ENCODE assay signal across 21 mouse cellular contexts in the genomic region with DNA sequence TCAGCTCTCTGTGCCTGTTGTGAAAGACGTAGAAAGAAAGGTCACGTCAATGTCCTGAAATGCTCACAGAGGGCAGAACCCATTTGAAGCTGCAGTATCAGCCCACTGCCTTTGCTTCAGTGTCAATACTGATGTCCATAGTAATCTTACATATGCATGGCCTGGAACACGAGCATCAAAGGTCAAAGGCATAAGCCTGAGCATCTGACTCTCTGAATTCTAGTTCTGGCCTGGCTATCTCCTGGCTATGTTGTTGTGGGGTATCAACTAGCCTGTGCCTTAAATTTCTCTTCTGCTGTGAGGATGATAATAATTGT.
DNase-seq lines count a peak whose midpoint lies in the region; ATAC-seq and TF ChIP-seq lines count a peak whose summit lies in the region.
"Had no signal": no experiment of that assay in that cellular context is flagged by ENCODE, and none has a peak within 500 bp of the region (broad histone marks: within the 10 kb centered on the region; RNA-seq: fewer than 3 reads in every experiment).

No protein-coding gene starts in this region.

- no peak for TF ChIP-seq POLR2A in cortical plate, adult 2 months (IDR thresholded peaks at IDR 0.05; ENCODE audit: extremely low read depth, insufficient read depth, low read length)

- H3K4me1 ChIP-seq in cortical plate, adult 2 months (ENCODE audit: control insufficient read depth, insufficient read depth, low read length): peaks cover 11% of the 10 kb centered on the region
- peaks cover 30% of the 10 kb centered on the region for H3K4me1 ChIP-seq in forebrain, embryonic 15.5 days
- peaks cover 23% of the 10 kb centered on the region for H3K4me1 ChIP-seq in hindbrain, embryonic 16.5 days (ENCODE audit: control insufficient read depth, insufficient read depth, low read depth, low read length)
- H3K4me1 ChIP-seq in midbrain, postnatal 0 days (ENCODE audit: insufficient read depth, low read length): peaks cover 15% of the 10 kb centered on the region
- H3K4me1 ChIP-seq in intestine, postnatal 0 days (replicated peaks; ENCODE audit: control insufficient read depth, insufficient read depth, low read length): no peaks in the 10 kb centered on the region
- H3K4me1 ChIP-seq: embryonic facial prominence, embryonic 10.5 days; heart, embryonic 10.5 days had no signal

- no peak overlapping the region for H3K4me3 ChIP-seq in cortical plate, adult 2 months (ENCODE audit: insufficient read depth, low read length)
- H3K4me3 ChIP-seq in forebrain, embryonic 15.5 days: no peak overlapping the region
- no peak overlapping the region for H3K4me3 ChIP-seq in hindbrain, embryonic 16.5 days (ENCODE audit: low read length)
- no peak overlapping the region for H3K4me3 ChIP-seq in midbrain, postnatal 0 days (ENCODE audit: low read depth, low read length)
- H3K4me3 ChIP-seq in intestine, postnatal 0 days (ENCODE audit: low read depth, low read length): no peak overlapping the region
- H3K4me3 ChIP-seq: embryonic facial prominence, embryonic 10.5 days; heart, embryonic 10.5 days; limb, embryonic 12.5 days had no signal

- no peak overlapping the region for H3K4me2 ChIP-seq in forebrain, embryonic 15.5 days (replicated peaks)
- H3K4me2 ChIP-seq in hindbrain, embryonic 16.5 days (ENCODE audit: low read length): no peak overlapping the region
- H3K4me2 ChIP-seq in midbrain, postnatal 0 days (ENCODE audit: low read depth, low read length, poor library complexity, severe bottlenecking): no peak overlapping the region
- H3K4me2 ChIP-seq in intestine, postnatal 0 days (replicated peaks; ENCODE audit: low read depth): no peak overlapping the region
- H3K4me2 ChIP-seq: limb, embryonic 12.5 days had no signal

- peak; percentile 55 for ATAC-seq in forebrain, embryonic 15.5 days (replicated peaks)
- ATAC-seq in hindbrain, embryonic 16.5 days: no peak; the same call in 1 of the 2 replicates
- ATAC-seq in midbrain, postnatal 0 days (ENCODE audit: low FRiP score): peak; percentile 61
- no peak for ATAC-seq in intestine, postnatal 0 days
- ATAC-seq: activated CD4-positive, CD25-positive, alpha-beta regulatory T cell, adult 4 months; lung, postnatal 0 days had no signal

- no peaks in the 10 kb centered on the region for H3K9me3 ChIP-seq in forebrain, embryonic 15.5 days
- H3K9me3 ChIP-seq in hindbrain, embryonic 16.5 days (ENCODE audit: control insufficient read depth, low read length): no peaks in the 10 kb centered on the region
- H3K9me3 ChIP-seq in midbrain, postnatal 0 days (ENCODE audit: low read length): no peaks in the 10 kb centered on the region
- H3K9me3 ChIP-seq in intestine, postnatal 0 days (ENCODE audit: control insufficient read depth): no peaks in the 10 kb centered on the region
- H3K9me3 ChIP-seq: embryonic facial prominence, embryonic 10.5 days; heart, embryonic 10.5 days; limb, embryonic 12.5 days had no signal

- 5% methylated on average over 3 of the region's 3 CpGs for WGBS in forebrain, embryonic 15.5 days
- 3% methylated on average over 3 of the region's 3 CpGs for WGBS in hindbrain, embryonic 16.5 days
- WGBS in midbrain, postnatal 0 days: 5% methylated on average over 3 of the region's 3 CpGs
- 79% methylated on average over 3 of the region's 3 CpGs for WGBS in intestine, postnatal 0 days

- H3K27ac ChIP-seq in cortical plate, adult 2 months (ENCODE audit: insufficient read depth, low read length): peak overlapping the region; percentile 36; the same call in 1 of the 2 replicates
- peak overlapping the region; percentile 92 for H3K27ac ChIP-seq in forebrain, embryonic 15.5 days (replicated peaks)
- peak overlapping the region; percentile 87 for H3K27ac ChIP-seq in hindbrain, embryonic 16.5 days (ENCODE audit: low read depth, low read length)
- H3K27ac ChIP-seq in midbrain, postnatal 0 days (ENCODE audit: low read depth, low read length): peak overlapping the region; percentile 91
- H3K27ac ChIP-seq in intestine, postnatal 0 days (ENCODE audit: low read depth, low read length): no peak overlapping the region
- H3K27ac ChIP-seq: embryonic facial prominence, embryonic 10.5 days; heart, embryonic 10.5 days; limb, embryonic 12.5 days; liver, embryonic 14.5 days; stomach, postnatal 0 days had no signal

- H3K36me3 ChIP-seq in forebrain, embryonic 15.5 days: no peaks in the 10 kb centered on the region
- H3K36me3 ChIP-seq in hindbrain, embryonic 16.5 days (ENCODE audit: control insufficient read depth, insufficient read depth, low read length): no peaks in the 10 kb centered on the region
- H3K36me3 ChIP-seq in midbrain, postnatal 0 days (ENCODE audit: insufficient read depth, low read length): no peaks in the 10 kb centered on the region
- no peaks in the 10 kb centered on the region for H3K36me3 ChIP-seq in intestine, postnatal 0 days (ENCODE audit: control insufficient read depth, insufficient read depth)
- H3K36me3 ChIP-seq: embryonic facial prominence, embryonic 10.5 days; heart, embryonic 10.5 days; limb, embryonic 12.5 days had no signal

- no peak for DNase-seq in midbrain, postnatal 0 days (ENCODE audit: low spot score)
- DNase-seq in frontal cortex, postnatal 36 days (ENCODE audit: low spot score in 2 of 2): no peak
- no peak for DNase-seq in spleen, adult 18-20 months
- DNase-seq: adrenal gland, postnatal 36 days; cerebellum, postnatal 25 days; gastrocnemius, postnatal 10 days; heart, postnatal 36 days; kidney, adult 11 months; kidney, postnatal 14 days; thymus, postnatal 25 days had no signal

- no peak for TF ChIP-seq CTCF in cortical plate, adult 2 months (IDR thresholded peaks at IDR 0.05; ENCODE audit: extremely low read depth, insufficient read depth, low read length)
- no peak for TF ChIP-seq CTCF in midbrain, postnatal 0 days (IDR thresholded peaks at IDR 0.05)
- TF ChIP-seq CTCF in intestine, postnatal 0 days (IDR thresholded peaks at IDR 0.05; ENCODE audit: low read depth): no peak

- no peaks in the 10 kb centered on the region for H3K27me3 ChIP-seq in forebrain, embryonic 15.5 days
- no peaks in the 10 kb centered on the region for H3K27me3 ChIP-seq in hindbrain, embryonic 16.5 days (replicated peaks; ENCODE audit: control insufficient read depth, insufficient read depth, low read length)
- H3K27me3 ChIP-seq in midbrain, postnatal 0 days (ENCODE audit: insufficient read depth, low read length): no peaks in the 10 kb centered on the region
- no peaks in the 10 kb centered on the region for H3K27me3 ChIP-seq in intestine, postnatal 0 days (replicated peaks; ENCODE audit: control insufficient read depth, insufficient read depth, low read length)
- H3K27me3 ChIP-seq: limb, embryonic 12.5 days had no signal

- H3K9ac ChIP-seq in forebrain, embryonic 15.5 days (replicated peaks): no peak overlapping the region
- H3K9ac ChIP-seq in hindbrain, embryonic 16.5 days (ENCODE audit: low read depth, low read length): no peak overlapping the region
- 0 out of 2 replicates have a peak overlapping the region, but pooled peaks have one; percentile 33 for H3K9ac ChIP-seq in midbrain, postnatal 0 days (replicated peaks; ENCODE audit: low read length, poor library complexity, severe bottlenecking)
- no peak overlapping the region for H3K9ac ChIP-seq in intestine, postnatal 0 days (ENCODE audit: low read depth, low read length)
- H3K9ac ChIP-seq: limb, embryonic 12.5 days; liver, embryonic 14.5 days had no signal

Comparison
In these comparisons a context has a peak if more than half of its experiments do, and no peak if none do; other contexts are left out.
1. ATAC-seq: peak in forebrain, embryonic 15.5 days (single experiment) and midbrain, postnatal 0 days (single experiment); none in hindbrain, embryonic 16.5 days (single experiment) and intestine, postnatal 0 days (single experiment).